Mouse (Mus musculus) common myeloid progenitor, adult 5-6 weeks (primary cell): ENCODE data around the gene Prps1l1. TPM values are rescaled to one million over a fixed set of nuclear protein-coding genes. Genes with fewer than 3 reads are reported as not detected.

Source experiments
- ATAC-seq: replicated peaks from 2 replicates; pipeline ENCODE4 v1.8.0; 2016; ENCODE audit warnings: low read depth, mild to moderate bottlenecking, moderate TSS enrichment, inconsistent platforms; ENCODE audit not compliant: poor library complexity, severe bottlenecking
- total RNA-seq: library from RNA; stranded (forward); fragments of 200-1000, 187-1606 nt; gene quantifications from 2 replicates; pipeline ENCODE4 v1.2.3, GENCODE M21; 2017

Prps1l1 gene
- total RNA-seq: 0.55 TPM in 1 of 2 replicates, not detected in the other

DNA sequence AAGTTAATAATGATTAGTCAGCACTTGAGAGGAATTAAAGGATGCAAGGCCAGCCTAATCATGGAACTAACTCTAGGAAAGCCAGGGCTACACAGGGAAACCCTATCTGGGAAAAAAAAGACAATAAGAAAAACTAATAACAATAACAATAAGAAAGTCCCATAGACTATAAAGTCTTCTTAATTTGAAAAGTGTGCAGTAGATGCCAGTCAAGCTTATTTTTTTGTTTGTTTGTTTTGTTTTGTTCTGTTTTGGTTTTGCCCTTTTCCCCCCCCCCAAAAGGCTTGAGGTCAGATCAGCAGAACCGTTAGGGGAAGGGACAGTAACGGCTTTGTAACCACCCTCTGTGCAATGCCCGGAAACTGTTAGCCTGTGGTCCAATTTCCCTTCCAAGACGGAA, at the start of gene Prps1l1:
Gene Prps1l1, plus strand, starts transcription at position 301 of the 400 bp plus-strand sequence.
- no peak for ATAC-seq

DNA sequence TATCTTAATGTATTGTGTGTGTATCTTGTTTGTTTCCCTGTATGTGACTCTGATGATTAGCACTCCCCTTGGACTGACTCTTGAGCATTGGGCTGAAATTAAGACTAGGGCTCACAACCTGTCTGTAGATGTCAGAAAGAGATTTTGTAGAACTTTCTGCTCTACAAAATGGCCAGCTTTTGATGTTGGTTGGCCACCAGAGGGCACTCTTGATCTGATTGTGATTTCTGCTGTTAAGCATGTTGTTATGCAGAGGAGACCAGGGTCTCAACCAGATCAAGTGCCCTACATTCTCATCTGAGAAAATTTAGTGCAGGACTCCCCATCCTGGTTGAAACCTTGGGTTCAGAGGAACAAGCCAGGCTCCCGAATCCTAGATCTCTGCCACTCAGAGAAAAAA, 46.6 kb upstream of the Prps1l1 start:
- no peak for ATAC-seq

DNA sequence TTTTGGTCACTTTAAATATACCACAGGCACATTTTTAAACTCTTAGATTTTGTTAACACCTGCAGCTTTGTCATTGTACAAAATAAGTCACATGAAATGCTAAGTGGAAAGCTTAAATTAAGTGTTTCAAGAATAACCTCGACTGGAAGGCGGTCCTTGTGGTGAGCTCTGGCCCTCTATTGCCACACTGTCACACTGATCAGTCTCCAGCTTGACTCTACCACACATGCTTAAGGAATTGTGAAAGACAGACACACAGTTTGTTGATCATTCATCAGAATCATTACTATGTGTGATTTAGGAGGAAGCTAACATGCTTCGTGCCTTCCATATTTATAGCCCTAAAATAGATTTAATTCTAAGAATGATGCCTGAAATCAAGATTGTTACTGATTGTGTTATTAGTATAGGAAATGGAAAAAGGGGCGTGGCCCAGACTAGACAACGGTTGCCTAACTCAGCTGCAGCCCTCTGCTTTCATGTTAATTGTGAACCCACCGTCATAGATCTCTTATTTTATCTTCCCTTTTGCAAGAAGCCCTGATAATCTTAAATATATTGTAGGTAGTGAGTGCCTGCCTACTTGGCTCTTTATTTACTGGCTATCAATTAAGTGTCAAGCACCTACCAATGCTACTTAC, 35.4 kb upstream of the Prps1l1 start:
- peak; percentile 45; the same call in 1 of the 2 replicates for ATAC-seq

DNA sequence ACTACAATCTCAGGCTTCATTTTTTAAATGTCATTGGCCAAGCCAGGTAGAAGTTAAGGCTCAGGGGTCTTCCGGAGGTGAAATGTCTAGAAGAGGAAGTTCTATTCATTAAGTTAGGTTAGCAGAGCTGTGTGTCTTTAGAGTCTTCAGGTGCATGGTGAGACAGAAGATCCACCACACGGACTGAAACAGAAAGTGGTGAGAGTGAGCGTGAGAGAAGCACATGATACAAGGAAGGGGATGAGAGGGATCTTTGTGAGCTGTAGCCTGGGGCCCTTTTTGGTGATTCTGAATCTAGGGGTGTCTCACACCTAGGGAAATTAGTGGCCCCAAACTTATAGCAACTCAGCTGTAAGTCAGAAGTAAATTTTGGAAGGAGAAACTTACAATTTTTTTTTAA, 8.6 kb upstream of the Prps1l1 start:
- no peak for ATAC-seq

DNA sequence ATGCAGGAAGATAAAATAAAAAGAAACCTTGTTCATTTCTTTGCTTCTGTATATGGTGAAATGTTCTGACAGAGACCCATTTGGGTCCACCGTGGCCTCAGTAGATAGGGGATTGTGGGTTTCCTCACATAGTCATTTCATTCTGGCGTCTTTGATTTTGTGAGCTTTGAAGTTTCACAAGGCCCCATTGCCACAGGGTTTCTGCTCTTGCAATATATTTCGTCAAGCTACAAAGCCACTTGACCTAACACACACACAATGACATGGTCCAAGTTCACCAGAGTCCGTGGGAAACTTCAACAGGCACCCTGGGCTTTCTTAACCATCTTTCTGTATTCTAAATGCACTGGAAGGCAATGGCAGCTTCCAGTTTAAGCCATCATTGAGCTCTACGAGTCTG, 1.3 kb downstream of the Prps1l1 start:
- no peak for ATAC-seq

- ATAC-seq: no peak
These were observed 5.1 kb downstream of the Prps1l1 start for GRCm38 (mm10) chr12:34989537-34990200.

DNA sequence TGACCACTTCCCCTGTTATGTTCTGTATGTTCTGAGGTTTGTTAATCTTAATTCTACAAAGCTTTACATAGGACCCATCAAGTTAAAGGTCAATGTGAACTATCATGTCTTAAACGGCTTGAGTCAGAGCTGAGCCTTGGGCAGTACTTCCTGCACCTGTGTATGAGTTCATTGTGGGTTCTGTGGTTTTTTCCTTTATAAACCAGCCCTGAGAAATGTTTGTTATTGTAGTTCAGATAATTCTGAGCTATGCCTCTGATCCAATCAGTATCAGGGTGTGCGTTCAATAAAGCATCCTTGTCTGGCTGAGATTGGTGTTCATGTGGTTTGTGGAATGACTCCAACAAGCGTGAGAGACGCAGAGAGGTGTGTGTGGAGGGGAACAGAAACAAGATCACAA, 5.8 kb downstream of the Prps1l1 start:
- ATAC-seq: peak; percentile 63; the same call in 1 of the 2 replicates

GRCm38 (mm10) chr12:34991900-34992299, 7.3 kb downstream of the Prps1l1 start:
- no peak for ATAC-seq

- ATAC-seq: peak; percentile 87
These were observed 13.1 kb downstream of the Prps1l1 start for GRCm38 (mm10) chr12:34997597-34998182.

- ATAC-seq: no peak
These were observed 14.4 kb downstream of the Prps1l1 start for GRCm38 (mm10) chr12:34998778-34999467.

- no peak for ATAC-seq
These were observed 15.8 kb downstream of the Prps1l1 start for GRCm38 (mm10) chr12:35000323-35000722.

- no peak for ATAC-seq
These were observed 21.2 kb downstream of the Prps1l1 start for GRCm38 (mm10) chr12:35005748-35006147.

DNA sequence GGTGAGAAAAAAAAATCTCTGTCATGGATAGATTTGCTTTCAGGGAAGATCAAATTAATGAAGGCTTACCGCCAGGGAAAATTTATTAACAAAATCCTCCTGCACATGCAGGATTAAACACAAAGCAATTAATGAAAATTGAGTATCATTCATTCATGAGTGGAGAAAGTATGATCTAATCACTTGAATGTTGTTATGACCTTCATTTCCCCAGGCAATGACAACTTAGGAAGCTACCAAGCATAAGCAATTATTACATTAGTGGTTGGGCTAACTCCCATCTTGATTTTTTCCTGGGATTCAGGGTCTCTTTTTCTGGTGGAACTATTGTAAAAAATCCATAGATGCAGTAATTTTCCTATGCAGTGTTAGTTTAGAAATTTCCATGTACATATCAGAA, 23.3 kb downstream of the Prps1l1 start:
- no peak for ATAC-seq

DNA sequence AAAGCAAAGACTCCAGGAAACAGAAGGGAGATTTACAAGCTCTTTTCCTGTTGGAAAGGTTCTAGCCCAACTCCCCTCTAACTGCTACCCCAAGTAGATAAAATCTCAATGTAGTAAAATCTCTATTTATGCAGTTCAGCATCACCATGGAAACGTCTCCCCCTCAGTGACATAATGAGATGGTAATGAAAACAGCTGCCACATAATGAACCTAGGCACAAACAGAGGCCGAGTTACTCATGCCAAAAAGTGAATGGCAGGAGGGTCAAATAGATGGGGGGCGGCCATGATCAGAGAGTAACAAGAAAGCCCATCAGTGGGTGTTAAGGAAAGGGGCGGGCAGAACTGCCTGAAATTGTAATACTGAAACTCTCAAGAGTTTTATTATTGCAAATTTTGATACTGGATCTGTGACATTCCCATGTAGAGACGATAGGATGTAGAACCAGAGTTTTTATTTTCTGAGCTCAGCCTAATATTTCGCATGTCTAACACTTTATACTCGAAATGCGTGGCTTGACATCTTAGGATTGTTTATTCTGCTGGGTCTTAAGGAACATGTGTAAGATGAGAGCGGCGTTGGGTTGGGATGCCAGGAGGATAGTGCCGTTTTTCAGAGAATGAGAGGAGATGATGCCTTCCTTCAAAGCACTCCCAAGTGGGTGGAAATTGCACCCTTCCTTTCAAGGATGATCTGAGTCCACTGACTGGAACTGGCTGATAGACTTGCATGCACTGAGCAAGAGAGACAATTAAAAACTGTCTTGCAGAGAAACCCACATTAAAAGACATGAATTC, 24.0 kb downstream of the Prps1l1 start:
- no peak for ATAC-seq

- ATAC-seq: peak; percentile 58
These were observed 26.9 kb downstream of the Prps1l1 start for GRCm38 (mm10) chr12:35011462-35011861.

DNA sequence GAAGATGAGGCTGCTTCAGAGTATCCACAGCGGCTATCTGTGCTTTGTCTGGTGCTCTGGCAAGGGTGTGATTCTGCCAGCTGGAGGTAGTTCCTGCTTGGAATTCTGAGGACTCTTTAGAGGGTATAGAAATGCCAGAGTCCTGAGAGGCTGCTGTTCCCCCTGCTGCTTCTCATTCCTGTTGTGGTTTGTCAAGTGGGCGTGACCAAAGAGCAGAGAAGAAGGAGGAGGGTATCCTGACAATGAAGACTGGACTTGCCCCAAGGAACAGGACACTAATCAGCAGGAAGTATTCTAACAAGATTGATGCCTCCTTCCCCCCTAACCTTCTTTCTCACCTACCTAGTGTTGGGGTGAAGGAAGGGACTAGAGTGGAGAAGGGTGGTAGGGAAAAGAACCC, 29.4 kb downstream of the Prps1l1 start:
- ATAC-seq: peak; percentile 33

DNA sequence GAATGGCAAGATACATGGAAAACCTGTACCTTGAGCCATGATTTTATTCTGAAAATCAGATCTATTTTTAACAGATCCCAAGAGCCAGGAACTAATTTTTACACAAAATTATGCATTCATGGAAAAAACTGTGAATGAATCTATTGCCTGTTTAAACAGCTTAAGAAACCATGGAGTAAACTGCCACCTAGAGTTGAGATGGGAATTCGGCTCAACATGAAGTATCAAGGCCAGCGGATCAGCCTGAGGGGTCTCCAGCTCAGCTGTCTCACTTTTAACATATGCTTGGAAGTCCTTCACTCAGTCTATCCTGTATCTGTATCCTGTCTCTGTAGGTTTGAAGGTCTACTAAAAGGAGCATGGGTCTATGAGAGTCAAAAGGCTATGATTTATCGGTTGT, 31.5 kb downstream of the Prps1l1 start:
- ATAC-seq: no peak

- no peak for ATAC-seq
These were observed 32.1 kb downstream of the Prps1l1 start for GRCm38 (mm10) chr12:35016481-35017250.

DNA sequence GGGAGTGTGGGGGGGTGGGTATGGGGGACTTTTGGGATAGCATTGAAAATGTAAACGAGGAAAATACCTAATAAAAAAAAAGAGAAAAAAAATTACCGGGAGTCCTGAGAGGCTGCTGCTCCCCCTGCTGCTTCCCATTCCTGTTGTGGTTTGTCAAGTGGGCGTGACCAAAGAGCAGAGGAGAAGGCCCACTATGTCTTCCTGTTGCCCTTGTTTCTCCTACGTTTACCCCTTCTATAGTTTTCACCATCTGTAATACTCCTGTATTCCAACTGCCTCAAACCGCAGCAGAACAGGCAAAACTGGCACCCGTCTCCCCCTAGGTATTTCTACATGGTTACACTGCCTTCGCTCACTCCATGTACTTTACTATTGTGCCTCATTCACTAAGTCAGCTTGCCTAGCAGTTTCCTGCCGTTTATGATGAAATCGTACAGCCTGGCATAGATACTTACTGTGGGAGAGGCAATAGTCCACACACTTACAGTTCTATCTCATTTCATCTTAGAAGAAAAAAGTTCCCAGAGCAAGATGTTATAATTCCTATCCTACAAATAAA, 34.2 kb downstream of the Prps1l1 start:
- ATAC-seq: peak; percentile 76
